Mouse (Mus musculus) brown adipose tissue, adult 24 weeks (tissue): ENCODE measurements at regions not wholly inside any gene's neighbourhood (a gene's known extent, or its start where the extent isn't known, plus 50 kb on each side); places are given as distances from the start of the nearest gene placed in this dataset.

ENCODE experiments used
- H3K27ac ChIP-seq: fragments of 200-500 bp; replicated peaks from 2 replicates; pipeline ENCODE4 v1.5.1; 2012; ENCODE audit warnings: low read depth, mild to moderate bottlenecking, low read length
- H3K4me1 ChIP-seq: fragments of 200-500 bp; 2 replicates; pipeline ENCODE4 v1.6.1; 2012; ENCODE audit warnings: low read length, mixed read lengths; ENCODE audit not compliant: control insufficient read depth, insufficient read depth, insufficient read length
- H3K4me3 ChIP-seq: fragments of 200-500 bp; 2 replicates; pipeline ENCODE4 v1.5.1; 2012; ENCODE audit warnings: low read depth, mild to moderate bottlenecking, low read length, moderate library complexity; ENCODE audit not compliant: insufficient read depth

DNA sequence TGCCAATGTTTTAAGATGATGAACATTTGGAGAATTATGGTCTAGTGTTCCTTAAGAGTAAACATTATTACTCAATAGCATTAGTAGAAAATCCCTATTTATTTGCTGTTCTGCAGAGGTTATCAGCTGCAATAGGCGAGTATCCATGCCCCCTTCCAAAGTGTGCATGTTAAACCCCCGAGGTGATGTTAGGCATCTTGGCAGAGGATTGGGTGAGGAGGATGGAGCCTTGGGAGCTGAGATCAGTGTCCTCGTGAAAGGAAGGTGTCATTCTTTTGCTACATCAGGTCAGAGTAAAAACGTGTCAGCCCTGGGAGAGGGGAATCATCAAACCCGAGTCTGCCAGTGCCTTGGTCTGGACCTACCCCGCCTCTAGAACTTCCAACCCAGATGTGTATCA lies 130.7 kb upstream of the Sgk1 start:
- Histone ChIP-seq H3K27ac (no peak overlapping the region), H3K4me3 (no peak overlapping the region), H3K4me1 (no peaks in the 10 kb centered on the region)

DNA sequence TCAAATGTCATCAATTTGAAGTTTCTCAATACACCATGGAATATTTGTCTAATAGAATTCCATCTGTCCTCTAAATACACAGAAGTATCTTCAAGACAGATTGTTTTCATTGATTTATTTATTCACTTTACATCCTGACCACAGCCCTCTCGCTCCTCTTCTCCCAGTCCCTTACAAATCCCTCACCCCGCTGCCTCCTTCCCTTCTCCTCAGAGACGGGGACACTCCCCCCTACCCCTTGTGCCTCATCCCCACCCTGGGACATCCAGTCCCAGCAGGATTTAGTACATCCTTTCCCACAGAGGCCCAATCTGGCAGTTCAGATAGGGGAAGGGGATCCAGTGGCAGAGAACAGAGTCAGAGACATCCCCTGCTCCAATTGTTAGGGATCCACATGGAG lies 129.6 kb upstream of the Sgk1 start:
- Histone ChIP-seq H3K4me1 (no peaks in the 10 kb centered on the region), H3K27ac (no peak overlapping the region), H3K4me3 (no peak overlapping the region)

DNA sequence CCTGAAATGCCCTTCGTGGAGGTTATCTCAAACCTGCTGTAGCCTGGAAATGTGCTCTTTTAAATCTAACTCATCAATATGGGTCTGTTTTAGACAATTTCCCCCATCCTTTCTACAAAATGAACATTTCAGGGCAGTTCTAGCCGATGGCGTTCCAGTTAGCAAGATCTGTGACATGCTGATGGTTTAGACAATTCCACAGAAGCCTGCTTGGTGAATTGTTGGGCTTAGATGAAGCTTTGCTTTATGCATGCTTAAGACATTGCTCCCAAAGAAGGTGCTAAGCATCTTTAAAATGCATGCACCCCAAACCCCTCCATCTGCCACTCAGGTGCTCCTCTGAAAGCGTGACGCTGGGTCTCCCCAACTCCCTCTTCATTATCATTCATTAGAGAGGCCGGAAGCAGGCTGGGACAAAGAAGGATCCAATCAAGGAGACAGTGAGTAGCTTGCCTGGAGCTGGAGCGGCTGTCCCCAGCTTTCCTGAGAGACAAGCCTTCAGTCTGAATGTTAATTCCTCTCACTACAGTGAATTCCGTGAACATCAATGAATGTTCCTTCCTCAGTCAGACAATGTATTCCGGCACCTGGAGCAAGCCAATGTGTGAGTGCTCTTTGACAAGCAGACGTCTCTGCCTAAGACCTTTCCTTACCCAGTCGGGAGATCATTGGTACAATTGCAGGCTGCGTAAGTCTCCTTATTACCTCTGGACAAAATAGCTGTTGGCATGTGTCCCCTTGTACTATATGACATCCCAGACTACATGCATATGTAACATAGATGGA lies 127.0 kb upstream of the Sgk1 start:
- no peaks in the 10 kb centered on the region; the same call in 1 of the 2 replicates for H3K4me1 ChIP-seq
- H3K27ac ChIP-seq: no peak overlapping the region

GRCm38 (mm10) chr10:21755717-21756116 lies 126.3 kb upstream of the Sgk1 start:
- Histone ChIP-seq H3K4me1 (no peaks in the 10 kb centered on the region; the same call in 1 of the 2 replicates), H3K27ac (no peak overlapping the region), H3K4me3 (no peak overlapping the region)

More for the DNA sequence above, 127.0 kb upstream of the Sgk1 start:
- no peak overlapping the region for H3K4me3 ChIP-seq

DNA sequence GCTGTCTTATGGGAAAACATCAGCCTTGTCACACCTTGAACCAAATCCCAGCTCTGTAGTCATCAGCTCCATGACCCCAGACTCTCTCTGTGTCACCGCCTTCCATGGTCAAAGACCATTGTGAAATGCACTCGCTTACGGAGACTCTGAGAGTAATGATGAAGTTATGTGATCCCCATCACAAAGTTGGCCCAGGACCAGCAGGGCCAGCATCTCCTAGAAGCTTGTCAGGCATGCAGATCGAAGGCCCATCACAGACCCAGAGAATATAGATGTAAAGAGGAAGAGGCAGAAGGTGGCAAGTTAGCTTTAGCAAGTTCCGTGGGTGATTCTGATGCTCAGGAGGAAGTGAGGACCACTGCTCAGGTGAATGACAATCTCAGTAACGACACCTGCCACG lies 125.2 kb upstream of the Sgk1 start:
- H3K4me3 ChIP-seq: no peak overlapping the region
- no peak overlapping the region for H3K27ac ChIP-seq
- no peaks in the 10 kb centered on the region; the same call in 1 of the 2 replicates for H3K4me1 ChIP-seq

DNA sequence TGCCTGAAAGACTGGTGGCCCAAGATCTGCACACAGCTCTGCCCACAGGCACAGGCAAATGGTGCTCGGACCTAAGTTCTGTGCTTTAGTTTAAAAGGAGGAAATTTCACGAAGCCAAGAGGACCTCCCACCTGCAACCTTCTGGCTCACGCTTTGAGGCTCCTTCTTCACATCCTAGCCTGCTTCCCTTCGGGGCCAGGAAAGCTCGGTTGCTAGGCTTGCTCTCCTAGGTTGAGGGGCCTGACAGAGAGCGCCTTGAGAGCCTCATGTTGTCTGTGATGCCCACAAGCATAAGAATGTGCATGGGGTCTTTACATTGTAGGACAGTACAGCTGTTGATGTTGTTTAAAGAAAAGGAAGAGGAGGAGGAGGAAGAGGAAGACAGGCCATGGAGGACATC lies 123.9 kb upstream of the Sgk1 start:
- no peak overlapping the region for H3K27ac ChIP-seq
- no peak overlapping the region for H3K4me3 ChIP-seq
- H3K4me1 ChIP-seq: no peaks in the 10 kb centered on the region; the same call in 1 of the 2 replicates

GRCm38 (mm10) chr10:21762516-21762915 lies 119.5 kb upstream of the Sgk1 start:
- no peak overlapping the region for H3K27ac ChIP-seq
- no peak overlapping the region for H3K4me3 ChIP-seq
- no peaks in the 10 kb centered on the region; the same call in 1 of the 2 replicates for H3K4me1 ChIP-seq

GRCm38 (mm10) chr10:21763017-21763964 lies 118.7 kb upstream of the Sgk1 start:
- no peaks in the 10 kb centered on the region; the same call in 1 of the 2 replicates for H3K4me1 ChIP-seq
- no peak overlapping the region for H3K4me3 ChIP-seq
- no peak overlapping the region for H3K27ac ChIP-seq

DNA sequence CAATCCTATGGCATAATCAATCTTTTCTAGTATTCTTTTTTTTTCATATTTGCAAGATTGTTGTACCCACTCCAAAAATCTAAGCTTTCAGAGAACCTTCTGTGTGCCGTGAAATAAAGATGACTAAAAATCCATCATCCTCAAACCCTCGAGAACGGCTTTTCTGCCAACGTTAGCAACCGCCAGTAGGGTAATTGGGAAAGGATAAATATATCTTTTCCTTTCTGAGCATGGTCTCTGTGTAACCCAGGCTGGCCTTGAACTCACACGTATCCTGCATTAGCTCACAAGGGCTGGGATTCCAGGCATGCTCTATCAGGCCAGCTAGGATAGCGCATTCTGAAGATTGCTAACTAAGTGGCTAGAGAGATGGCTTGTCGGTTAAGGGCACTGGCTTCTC lies 117.9 kb upstream of the Sgk1 start:
- no peak overlapping the region for H3K27ac ChIP-seq
- no peaks in the 10 kb centered on the region; the same call in 1 of the 2 replicates for H3K4me1 ChIP-seq
- no peak overlapping the region for H3K4me3 ChIP-seq

GRCm38 (mm10) chr10:21764891-21765290 lies 117.1 kb upstream of the Sgk1 start:
- H3K4me1 ChIP-seq: no peaks in the 10 kb centered on the region
- H3K4me3 ChIP-seq: no peak overlapping the region
- H3K27ac ChIP-seq: no peak overlapping the region

GRCm38 (mm10) chr10:21773548-21773947 lies 108.4 kb upstream of the Sgk1 start:
- Histone ChIP-seq H3K27ac (no peak overlapping the region), H3K4me1 (peaks cover 4% of the 10 kb centered on the region; the same call in 1 of the 2 replicates), H3K4me3 (no peak overlapping the region)

- Histone ChIP-seq H3K4me3 (no peak overlapping the region), H3K27ac (no peak overlapping the region), H3K4me1 (peaks cover 4% of the 10 kb centered on the region; the same call in 1 of the 2 replicates)
Measured at GRCm38 (mm10) chr10:21775441-21775840, 106.5 kb upstream of the Sgk1 start.

GRCm38 (mm10) chr10:21775911-21776761 lies 105.8 kb upstream of the Sgk1 start:
- Histone ChIP-seq H3K27ac (no peak overlapping the region), H3K4me1 (peaks cover 4% of the 10 kb centered on the region; the same call in 1 of the 2 replicates), H3K4me3 (no peak overlapping the region)

- peaks cover 4% of the 10 kb centered on the region; the same call in 1 of the 2 replicates for H3K4me1 ChIP-seq
- H3K27ac ChIP-seq: no peak overlapping the region
- H3K4me3 ChIP-seq: no peak overlapping the region
Measured at GRCm38 (mm10) chr10:21776762-21777080, 105.3 kb upstream of the Sgk1 start.

DNA sequence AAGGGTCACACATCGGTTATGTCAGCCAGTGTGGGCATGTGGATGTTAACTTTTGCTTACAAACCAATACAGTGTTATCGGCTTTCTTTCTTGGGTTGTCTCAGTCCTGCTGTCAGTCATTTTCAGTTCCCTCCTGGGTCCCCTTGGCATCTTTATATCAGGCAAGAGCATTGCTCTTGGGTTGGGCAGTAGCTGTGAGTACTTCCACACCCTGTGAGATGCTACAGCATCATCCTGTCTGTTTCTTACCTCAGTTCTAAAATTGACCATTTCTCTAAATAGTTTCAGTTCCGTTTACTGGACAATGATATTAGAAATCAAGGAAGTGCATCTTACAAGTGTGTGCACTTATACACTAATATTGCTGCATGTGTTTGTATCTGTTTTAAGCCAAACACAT lies 104.9 kb upstream of the Sgk1 start:
- no peak overlapping the region for H3K27ac ChIP-seq
- no peak overlapping the region for H3K4me3 ChIP-seq
- H3K4me1 ChIP-seq: peaks cover 4% of the 10 kb centered on the region; the same call in 1 of the 2 replicates
